Mouse (Mus musculus) heart, embryonic 11.5 days (tissue): Measurements from ENCODE around the gene Slc22a5. TPM values are rescaled to one million over a fixed set of nuclear protein-coding genes. Genes with fewer than 3 reads are reported as not detected.

Experiments used
- ATAC-seq: fragments of 200-750 bp; cut with Nextera tagmentation; replicated peaks from 2 replicates; pipeline ENCODE4 v1.8.0; 2017; ENCODE audit warnings: moderate library complexity; ENCODE audit not compliant: insufficient number of reproducible peaks, low FRiP score, low TSS enrichment
- H3K27ac ChIP-seq: fragments of 300-500 bp; sonication (generic); 2 replicates; pipeline ENCODE4 v1.5.1; 2014; ENCODE audit warnings: mild to moderate bottlenecking, low read depth, low read length
- H3K27me3 ChIP-seq: fragments of 300-500 bp; sonication (generic); 2 replicates; pipeline ENCODE4 v1.6.1; 2014; ENCODE audit warnings: mild to moderate bottlenecking, low read length, mixed read lengths; ENCODE audit not compliant: control insufficient read depth, insufficient read depth
- H3K36me3 ChIP-seq: fragments of 300-500 bp; sonication (generic); 2 replicates; pipeline ENCODE4 v1.6.1; 2014; ENCODE audit warnings: mild to moderate bottlenecking, low read length, moderate library complexity, mixed read lengths; ENCODE audit not compliant: control insufficient read depth, insufficient read depth
- H3K4me1 ChIP-seq: fragments of 300-500 bp; sonication (generic); 2 replicates; pipeline ENCODE4 v1.6.1; 2014; ENCODE audit warnings: low read length; ENCODE audit not compliant: control insufficient read depth, insufficient read depth
- H3K4me2 ChIP-seq: fragments of 300-500 bp; sonication (generic); 2 replicates; pipeline ENCODE4 v1.6.1; 2014; ENCODE audit warnings: mild to moderate bottlenecking, moderate library complexity
- H3K4me3 ChIP-seq: fragments of 300-500 bp; sonication (generic); 2 replicates; pipeline ENCODE4 v1.5.1; 2014; ENCODE audit warnings: low read depth, low read length
- H3K9ac ChIP-seq: fragments of 300-500 bp; sonication (generic); 2 replicates; pipeline ENCODE4 v1.6.1; 2014; ENCODE audit warnings: mild to moderate bottlenecking, low read depth, low read length, moderate library complexity
- H3K9me3 ChIP-seq: fragments of 300-500 bp; sonication (generic); replicated peaks from 2 replicates; pipeline ENCODE4 v1.6.1; 2016; ENCODE audit warnings: low read length; ENCODE audit not compliant: control insufficient read depth
- WGBS: fragments of 180-500 bp; shearing (Covaris S2); extraction: QIAGEN DNeasy Blood & Tissue Kit; methylation state at CpG from one replicate; pipeline ENCODE4 v1.1.7; 2014; ENCODE audit not compliant: insufficient replicate concordance; 5-methylcytosine and 5-hydroxymethylcytosine counted together
- polyA plus RNA-seq: library from polyadenylated mRNA; unstranded; fragments of >200 nt; fragmentation: Nextera tagmentation; extraction: Ambion mirVana; gene quantifications from 2 replicates; pipeline ENCODE4 v1.2.1, GENCODE M21; 2014

Gene Slc22a5
- polyA plus RNA-seq, 1 experiment from 2014 or later = 8.1 TPM

GRCm38 (mm10) chr11:53908686-53909085 is 17.2 kb upstream of the Slc22a5 start:
- Histone ChIP-seq H3K9ac (no peak overlapping the region), H3K27me3 (no peaks in the 10 kb centered on the region), H3K27ac (no peak overlapping the region), H3K4me2 (no peak overlapping the region), H3K9me3 (no peaks in the 10 kb centered on the region), H3K4me1 (0 out of 2 replicates have a peak, but pooled peaks cover 5% of the 10 kb centered on the region), H3K4me3 (no peak overlapping the region), H3K36me3 (no peaks in the 10 kb centered on the region)
- WGBS = 81% methylated on average over 8 of the region's 8 CpGs
- no peak for ATAC-seq

- 78% methylated on average over 9 of the region's 9 CpGs for WGBS
- Histone ChIP-seq H3K4me2 (no peak overlapping the region), H3K9me3 (no peaks in the 10 kb centered on the region), H3K36me3 (no peaks in the 10 kb centered on the region), H3K4me3 (no peak overlapping the region), H3K27me3 (no peaks in the 10 kb centered on the region), H3K4me1 (0 out of 2 replicates have a peak, but pooled peaks cover 5% of the 10 kb centered on the region), H3K27ac (no peak overlapping the region), H3K9ac (no peak overlapping the region)
- no peak for ATAC-seq
These were observed 13.1 kb upstream of the Slc22a5 start for GRCm38 (mm10) chr11:53904534-53904925.

GRCm38 (mm10) chr11:53903781-53904533 is 12.5 kb upstream of the Slc22a5 start:
- H3K27ac ChIP-seq = no peak overlapping the region
- 45% methylated on average over 16 of the region's 16 CpGs for WGBS
- H3K4me1 ChIP-seq = 0 out of 2 replicates have a peak, but pooled peaks cover 5% of the 10 kb centered on the region
- ATAC-seq = no peak
- no peak overlapping the region for H3K4me3 ChIP-seq
- H3K4me2 ChIP-seq = no peak overlapping the region
- H3K9ac ChIP-seq = no peak overlapping the region
- H3K36me3 ChIP-seq = no peaks in the 10 kb centered on the region
- no peaks in the 10 kb centered on the region for H3K27me3 ChIP-seq
- no peaks in the 10 kb centered on the region for H3K9me3 ChIP-seq

- H3K4me3 ChIP-seq = no peak overlapping the region
- ATAC-seq = no peak
- H3K27ac ChIP-seq = no peak overlapping the region
- no peaks in the 10 kb centered on the region for H3K27me3 ChIP-seq
- no peak overlapping the region for H3K9ac ChIP-seq
- H3K9me3 ChIP-seq = no peaks in the 10 kb centered on the region
- no peak overlapping the region for H3K4me2 ChIP-seq
- 0 out of 2 replicates have a peak, but pooled peaks cover 5% of the 10 kb centered on the region for H3K4me1 ChIP-seq
- WGBS = 85% methylated on average over 14 of the region's 14 CpGs
- no peaks in the 10 kb centered on the region for H3K36me3 ChIP-seq
These were observed 11.3 kb upstream of the Slc22a5 start for GRCm38 (mm10) chr11:53902741-53903140.

DNA sequence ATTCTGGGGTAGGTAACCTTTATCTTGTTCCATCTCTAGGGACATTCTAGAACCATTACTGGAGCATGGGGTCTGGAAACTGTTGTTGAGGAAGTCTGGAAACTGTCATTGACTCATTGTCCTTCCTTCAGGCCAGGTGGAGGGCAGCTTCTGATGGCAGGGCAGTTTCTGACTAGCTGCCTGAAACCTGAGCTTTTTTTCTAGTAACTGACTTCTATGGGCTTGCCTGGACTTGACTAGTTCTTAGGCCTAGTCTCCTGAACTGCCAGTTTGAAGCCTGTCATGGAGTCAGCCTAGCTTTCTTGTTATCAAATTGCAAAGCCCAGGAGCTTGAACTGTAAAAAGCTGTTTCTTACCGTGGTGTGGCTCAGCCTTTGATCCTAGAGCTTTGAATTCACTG is 9.5 kb upstream of the Slc22a5 start:
- 60% methylated on average over 1 of the region's 1 CpGs for WGBS
- Histone ChIP-seq H3K27ac (no peak overlapping the region), H3K4me3 (no peak overlapping the region), H3K4me2 (no peak overlapping the region), H3K9me3 (no peaks in the 10 kb centered on the region), H3K9ac (no peak overlapping the region), H3K4me1 (0 out of 2 replicates have a peak, but pooled peaks cover 5% of the 10 kb centered on the region), H3K36me3 (no peaks in the 10 kb centered on the region), H3K27me3 (no peaks in the 10 kb centered on the region)
- no peak for ATAC-seq

DNA sequence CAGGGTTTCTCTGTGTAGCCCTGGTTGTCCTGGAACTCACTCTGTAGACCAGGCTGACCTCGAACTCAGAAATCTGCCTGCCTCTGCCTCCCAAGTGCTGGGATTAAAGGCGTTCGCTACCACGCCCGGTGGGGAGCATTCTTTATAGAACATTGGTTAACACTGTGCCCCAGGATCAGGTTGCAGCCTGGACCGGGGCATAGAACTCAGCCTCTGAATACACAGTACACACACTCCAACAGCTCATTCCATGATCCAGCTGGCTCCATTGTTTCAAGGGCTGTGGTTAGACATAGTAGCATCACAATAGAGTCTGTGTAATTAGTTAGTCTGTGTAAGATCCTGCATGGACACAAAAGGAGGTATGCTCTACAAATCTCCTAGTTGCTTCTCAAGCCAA is 8.5 kb upstream of the Slc22a5 start:
- Histone ChIP-seq H3K4me2 (no peak overlapping the region), H3K4me1 (0 out of 2 replicates have a peak, but pooled peaks cover 5% of the 10 kb centered on the region), H3K9ac (no peak overlapping the region), H3K27ac (no peak overlapping the region), H3K36me3 (no peaks in the 10 kb centered on the region), H3K27me3 (no peaks in the 10 kb centered on the region), H3K9me3 (no peaks in the 10 kb centered on the region), H3K4me3 (no peak overlapping the region)
- 87% methylated on average over 6 of the region's 6 CpGs for WGBS
- ATAC-seq = no peak

DNA sequence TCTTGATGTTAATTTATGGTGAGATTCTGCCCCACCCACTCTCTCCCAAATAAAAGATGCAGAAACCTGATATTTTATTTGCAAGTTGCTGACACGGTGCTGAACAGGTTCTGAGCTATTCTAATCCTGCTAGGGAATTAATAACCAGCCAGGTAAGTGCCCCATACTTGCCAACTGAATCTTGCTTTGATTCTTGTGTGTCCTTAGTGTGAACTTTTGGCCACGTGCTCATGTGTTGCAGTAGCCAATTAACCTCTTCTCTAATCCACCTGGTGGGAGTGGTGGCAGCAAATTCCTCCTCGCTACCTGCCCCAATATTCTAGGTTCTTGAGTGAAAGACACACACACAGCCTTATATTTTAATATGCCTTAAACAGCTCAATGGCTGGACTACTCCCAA is 7.5 kb upstream of the Slc22a5 start:
- no peak for ATAC-seq
- H3K4me3 ChIP-seq = no peak overlapping the region
- H3K27me3 ChIP-seq = no peaks in the 10 kb centered on the region
- H3K9ac ChIP-seq = no peak overlapping the region
- WGBS = 61% methylated on average over 3 of the region's 3 CpGs
- no peak overlapping the region for H3K27ac ChIP-seq
- no peaks in the 10 kb centered on the region for H3K36me3 ChIP-seq
- H3K9me3 ChIP-seq = no peaks in the 10 kb centered on the region
- H3K4me2 ChIP-seq = no peak overlapping the region
- 0 out of 2 replicates have a peak, but pooled peaks cover 2% of the 10 kb centered on the region for H3K4me1 ChIP-seq

- Histone ChIP-seq H3K4me3 (no peak overlapping the region), H3K9me3 (no peaks in the 10 kb centered on the region), H3K9ac (no peak overlapping the region), H3K4me1 (0 out of 2 replicates have a peak, but pooled peaks cover 1% of the 10 kb centered on the region), H3K36me3 (no peaks in the 10 kb centered on the region), H3K27me3 (no peaks in the 10 kb centered on the region), H3K4me2 (no peak overlapping the region), H3K27ac (no peak overlapping the region)
- ATAC-seq = no peak
- 74% methylated on average over 6 of the region's 6 CpGs for WGBS
These were observed 5.5 kb upstream of the Slc22a5 start for GRCm38 (mm10) chr11:53896935-53897334.

- Histone ChIP-seq H3K36me3 (no peaks in the 10 kb centered on the region), H3K27me3 (no peaks in the 10 kb centered on the region), H3K4me2 (no peak overlapping the region), H3K4me3 (no peak overlapping the region), H3K4me1 (peaks cover 12% of the 10 kb centered on the region; the same call in 1 of the 2 replicates), H3K9ac (no peak overlapping the region), H3K9me3 (no peaks in the 10 kb centered on the region), H3K27ac (no peak overlapping the region)
- WGBS = 70% methylated on average over 2 of the region's 2 CpGs
- no peak for ATAC-seq
These were observed 2.0 kb upstream of the Slc22a5 start for GRCm38 (mm10) chr11:53893451-53893850.
